9 mouse cellular contexts compared by ENCODE assay signal in the genomic region with DNA sequence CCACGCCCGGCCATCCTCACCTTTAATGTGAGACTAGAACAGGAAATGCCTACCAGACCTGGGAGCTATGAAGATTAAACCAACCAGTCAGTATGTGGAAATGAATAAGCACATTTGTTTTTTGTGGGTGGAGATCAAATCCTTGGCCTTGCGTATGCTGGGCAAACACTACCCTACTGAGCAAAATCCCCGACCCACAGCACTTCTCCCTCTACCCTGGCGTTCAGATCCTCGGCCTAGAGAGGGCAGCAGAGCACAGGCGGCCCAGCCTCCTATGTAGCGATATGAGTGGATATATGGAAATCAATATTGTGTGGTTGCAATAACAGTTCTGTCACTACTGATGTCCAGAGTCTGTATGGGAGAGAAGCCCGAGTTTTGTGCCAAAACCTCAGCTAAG. TPM values are rescaled to one million over a fixed set of nuclear protein-coding genes. Genes with fewer than 3 reads are reported as not detected.
DNase-seq lines count a peak whose midpoint lies in the region; ATAC-seq and TF ChIP-seq lines count a peak whose summit lies in the region.
"Had no signal": no experiment of that assay in that cellular context is flagged by ENCODE, and none has a peak within 500 bp of the region (broad histone marks: within the 10 kb centered on the region; RNA-seq: fewer than 3 reads in every experiment).

No protein-coding gene starts in this region.

- H3K9me3 ChIP-seq in forebrain, embryonic 13.5 days (replicated peaks) = no peaks in the 10 kb centered on the region
- H3K9me3 ChIP-seq: neural tube, embryonic 12.5 days had no signal

- no peak overlapping the region for H3K27ac ChIP-seq in left cerebral cortex, adult 2 months
- H3K27ac ChIP-seq in forebrain, embryonic 13.5 days = no peak overlapping the region
- H3K27ac ChIP-seq: neural tube, embryonic 12.5 days had no signal

- intact Hi-C loops in left cerebral cortex, adult 2 months (cut with DNase I) = loop anchor here (2.0 kb wide), 1 partner anchor 86 kb away; no protein-coding TSS in a partner anchor
- intact Hi-C loops in left cerebral cortex, postnatal 36 days (cut with DNase I) = loop anchor here (2.0 to 10.0 kb wide), 2 partner anchors 86 to 152 kb away; a partner anchor contains a TSS

- ATAC-seq in forebrain, embryonic 13.5 days = no peak

- DNase-seq in adrenal gland, postnatal 10 days = peak; percentile 64
- DNase-seq in adrenal gland, adult 2 months = no peak
- no peak for DNase-seq in left cerebral cortex, adult 2 months (ENCODE audit: extremely low spot score in 1 of 2, low spot score in 2 of 2)
- DNase-seq in left cerebral cortex, postnatal 36 days (ENCODE audit: low spot score in 2 of 2) = no peak
- DNase-seq in kidney, postnatal 25 days = peak; percentile 53 to 56
- DNase-seq in retina, embryonic 14.5 days (ENCODE audit: low spot score) = peak; percentile 58
- no peak for DNase-seq in left cerebral cortex, adult 9 months (ENCODE audit: low spot score in 2 of 2)

- 78% methylated on average over 9 of the region's 9 CpGs for WGBS in forebrain, embryonic 13.5 days

- no peak overlapping the region for H3K4me2 ChIP-seq in forebrain, embryonic 13.5 days
- H3K4me2 ChIP-seq: neural tube, embryonic 12.5 days had no signal

- H3K36me3 ChIP-seq in forebrain, embryonic 13.5 days (ENCODE audit: poor library complexity, severe bottlenecking) = peaks cover 47% of the 10 kb centered on the region

- no peak overlapping the region for H3K4me3 ChIP-seq in left cerebral cortex, adult 2 months
- H3K4me3 ChIP-seq in forebrain, embryonic 13.5 days = no peak overlapping the region
- H3K4me3 ChIP-seq: neural tube, embryonic 12.5 days had no signal

- no peak overlapping the region for H3K9ac ChIP-seq in forebrain, embryonic 13.5 days
- H3K9ac ChIP-seq: neural tube, embryonic 12.5 days had no signal

- no peaks in the 10 kb centered on the region for H3K27me3 ChIP-seq in forebrain, embryonic 13.5 days
- H3K27me3 ChIP-seq: neural tube, embryonic 12.5 days had no signal

- no peaks in the 10 kb centered on the region for H3K4me1 ChIP-seq in forebrain, embryonic 13.5 days
- H3K4me1 ChIP-seq: neural tube, embryonic 12.5 days had no signal

- TF ChIP-seq CTCF in left cerebral cortex, adult 2 months (IDR thresholded peaks at IDR 0.05) = peak; percentile 63

RNA-seq across cellular contexts. Expression of a gene that starts 14.8 kb away (rescaled TPM):
- total RNA-seq in adrenal gland, postnatal 10 days (2021) = under 1 TPM; 0.30 to 0.61 TPM
- total RNA-seq in adrenal gland, adult 2 months (2021) = under 1 TPM; 0.28 to 0.43 TPM
- 0.15 TPM in 1 of 2 replicates, not detected in the other for polyA plus RNA-seq in adrenal gland, adult 2 months (2012; rRNA removed)
- total RNA-seq in left cerebral cortex, adult 2 months (2021) = 1 to 10 TPM; 4.8 to 5.1 TPM
- 1 to 10 TPM; 3.6 to 6.0 TPM for total RNA-seq in left cerebral cortex, postnatal 36 days (2021)
- 3.6 and 4.3 TPM in 2 replicates for polyA plus RNA-seq in forebrain, embryonic 13.5 days (2015; fragmentation: Nextera tagmentation; extraction: Ambion mirVana)

RNA-seq across cellular contexts. Expression of a gene that starts 49.0 kb away (rescaled TPM):
- total RNA-seq in adrenal gland, postnatal 10 days (2021) = 10 to 100 TPM; 13.1 to 13.2 TPM
- 10 to 100 TPM; 15.7 to 18.6 TPM for total RNA-seq in adrenal gland, adult 2 months (2021)
- polyA plus RNA-seq in adrenal gland, adult 2 months (2012; rRNA removed) = 2.6 and 3.3 TPM in 2 replicates
- 100 to 1,000 TPM in 1 of 2 experiments, 10 to 100 TPM in 1; 94.4 to 103 TPM for total RNA-seq in left cerebral cortex, adult 2 months (2021)
- total RNA-seq in left cerebral cortex, postnatal 36 days (2021) = 100 to 1,000 TPM in 1 of 2 experiments, 10 to 100 TPM in 1; 86.7 to 102 TPM
- 9.2 and 11.0 TPM in 2 replicates for polyA plus RNA-seq in forebrain, embryonic 13.5 days (2015; fragmentation: Nextera tagmentation; extraction: Ambion mirVana)

RNA-seq across cellular contexts. Expression of a gene that starts 55.5 kb away (rescaled TPM):
- total RNA-seq in adrenal gland, postnatal 10 days (2021) = 10 to 100 TPM; 19.2 to 24.9 TPM
- 10 to 100 TPM; 17.0 to 22.7 TPM for total RNA-seq in adrenal gland, adult 2 months (2021)
- polyA plus RNA-seq in adrenal gland, adult 2 months (2012; rRNA removed) = 14.4 and 20.4 TPM in 2 replicates
- total RNA-seq in left cerebral cortex, adult 2 months (2021) = 10 to 100 TPM; 16.6 to 22.8 TPM
- total RNA-seq in left cerebral cortex, postnatal 36 days (2021) = 10 to 100 TPM; 17.2 to 18.5 TPM
- 5.0 and 5.6 TPM in 2 replicates for polyA plus RNA-seq in forebrain, embryonic 13.5 days (2015; fragmentation: Nextera tagmentation; extraction: Ambion mirVana)

Comparison
In these comparisons a context has a peak if more than half of its experiments do, and no peak if none do; other contexts are left out.
1. DNase-seq: peak in adrenal gland, postnatal 10 days (single experiment), kidney, postnatal 25 days (2 of 2) and retina, embryonic 14.5 days (single experiment); none in adrenal gland, adult 2 months (single experiment), left cerebral cortex, adult 2 months (0 of 2), left cerebral cortex, postnatal 36 days (0 of 2) and left cerebral cortex, adult 9 months (0 of 2).
2. RNA of a gene that starts 49.0 kb away (total RNA-seq): 94.4 to 103 TPM in left cerebral cortex, adult 2 months and 86.7 to 102 TPM in left cerebral cortex, postnatal 36 days; 15.7 to 18.6 TPM in adrenal gland, adult 2 months and 13.1 to 13.2 TPM in adrenal gland, postnatal 10 days; every median in the first group is over 4 times any median in the second.